Mouse (Mus musculus) gastrocnemius, adult 18-20 months (tissue): ENCODE measurements at regions not wholly inside any gene's neighbourhood (a gene's known extent, or its start where the extent isn't known, plus 50 kb on each side); places are given as distances from the start of the nearest gene placed in this dataset.

Source experiments
- DNase-seq: peaks from one replicate; pipeline ENCODE4 v3.0.0; 2021; ENCODE audit warnings: low spot score

DNA sequence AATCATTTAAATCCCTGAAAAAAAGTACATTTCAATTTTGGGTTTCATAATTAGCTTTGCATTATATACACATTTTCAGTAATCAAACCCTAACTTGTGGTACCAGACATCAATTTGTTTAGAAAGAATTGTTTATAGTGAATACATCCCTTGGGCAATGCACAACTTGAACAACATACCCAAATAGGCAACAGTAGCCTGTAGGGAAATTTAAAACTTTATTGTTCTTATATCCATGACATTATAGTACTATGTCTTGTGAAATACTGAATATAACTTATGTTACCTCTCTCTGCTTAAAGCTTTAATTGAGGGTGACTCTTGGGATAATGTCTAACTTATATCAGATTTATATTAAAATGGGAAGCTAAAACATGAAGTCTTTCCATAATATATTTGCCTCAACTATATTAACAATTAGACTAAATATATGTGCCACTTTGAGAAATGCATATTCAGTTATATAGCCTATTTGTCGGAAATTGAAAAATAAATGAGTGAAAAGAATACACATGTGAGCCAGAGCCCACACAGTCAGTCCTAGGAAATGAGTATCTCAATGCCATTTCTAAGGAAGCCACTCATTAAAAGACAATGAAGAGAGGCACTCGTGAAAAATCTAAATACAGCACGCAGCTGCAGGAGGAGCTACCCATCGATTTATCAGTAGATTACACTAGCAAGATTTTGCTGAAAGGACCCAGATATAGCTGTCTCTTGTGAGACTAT is 458.1 kb upstream of the Slitrk6 start:
- DNase-seq = no peak

DNA sequence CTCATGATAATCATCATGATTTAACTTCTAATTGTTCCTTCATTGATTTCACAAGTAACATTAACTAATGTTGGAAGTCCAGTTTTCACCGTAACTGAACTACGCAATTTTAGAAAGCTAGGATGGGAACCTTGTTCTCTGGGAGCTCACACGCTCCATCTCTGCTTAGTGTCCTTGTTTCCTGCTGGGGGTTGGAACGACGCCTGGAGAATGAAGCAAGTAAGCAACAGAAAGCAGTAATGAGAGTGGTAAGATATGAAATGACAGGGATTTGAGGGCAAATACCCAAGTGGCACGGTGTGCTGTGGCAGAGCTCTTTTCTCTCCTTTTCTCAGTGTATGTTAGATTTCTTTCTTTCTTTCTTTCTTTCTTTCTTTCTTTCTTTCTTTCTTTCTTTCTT is 448.0 kb upstream of the Slitrk5 start:
- no peak for DNase-seq

DNA sequence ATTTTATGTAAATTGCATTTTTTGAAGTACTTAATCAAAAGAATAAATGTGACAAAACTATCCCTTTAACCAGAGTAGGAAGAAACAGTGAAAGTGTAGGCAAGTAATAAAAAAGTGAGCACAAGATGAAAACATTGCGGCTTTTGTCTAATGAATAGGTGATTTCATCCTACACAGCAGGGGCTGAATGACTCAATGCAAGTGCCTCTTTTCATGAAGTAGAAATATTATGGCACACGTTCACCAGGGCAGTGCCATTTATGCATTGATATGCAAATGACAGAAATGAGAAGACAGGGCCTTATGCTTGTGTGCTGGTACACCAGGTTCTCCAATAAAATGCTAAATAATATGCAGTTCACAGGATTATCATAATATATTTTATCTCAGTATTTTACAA is 435.8 kb upstream of the Slitrk5 start:
- no peak for DNase-seq

DNA sequence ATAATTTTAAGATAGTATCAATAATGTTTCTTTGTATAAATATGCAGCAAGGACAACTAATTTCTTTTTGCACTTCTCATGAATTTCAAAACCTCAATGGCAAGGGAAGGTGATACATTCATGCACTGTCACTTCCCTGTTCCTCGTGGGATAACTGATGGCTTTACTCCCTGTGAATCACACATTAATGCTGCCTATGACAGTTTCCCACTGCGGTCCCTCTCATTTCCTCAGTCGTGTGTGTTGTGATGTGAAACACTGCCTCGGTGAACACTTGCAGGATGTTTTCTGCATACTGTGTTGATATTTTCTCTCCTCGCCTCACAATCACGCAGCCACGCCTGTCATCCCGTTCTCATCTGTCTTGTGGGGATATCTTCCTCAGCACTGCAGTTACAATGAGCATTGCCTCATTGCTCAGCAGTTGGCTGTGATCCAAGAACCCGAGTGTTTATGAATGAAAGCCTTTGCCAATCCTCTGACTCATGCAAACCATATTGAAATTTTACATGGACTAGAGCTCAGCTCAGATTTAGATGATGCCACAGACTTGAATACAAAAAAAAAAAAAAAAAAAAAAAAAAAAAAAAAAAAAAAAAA is 425.4 kb upstream of the Slitrk5 start:
- no peak for DNase-seq

DNA sequence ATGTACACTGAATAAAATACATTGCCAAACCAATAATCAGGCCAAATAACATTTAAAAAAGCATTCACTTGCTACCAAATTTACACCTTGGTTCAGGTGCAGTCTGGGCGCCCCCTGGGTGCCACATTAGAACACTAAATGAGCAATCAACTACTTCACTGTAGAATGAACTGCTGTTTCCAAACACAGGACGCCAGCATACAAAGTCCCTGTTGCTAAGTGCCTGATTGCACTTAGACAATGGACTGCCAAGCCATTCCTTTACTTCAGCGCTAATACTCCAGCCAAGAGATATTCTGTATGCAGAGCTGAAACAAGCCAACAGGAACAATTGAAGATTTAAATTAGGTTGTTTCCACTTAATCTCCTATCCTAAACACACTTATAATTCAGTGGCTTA is 421.7 kb upstream of the Slitrk5 start:
- DNase-seq = no peak

DNA sequence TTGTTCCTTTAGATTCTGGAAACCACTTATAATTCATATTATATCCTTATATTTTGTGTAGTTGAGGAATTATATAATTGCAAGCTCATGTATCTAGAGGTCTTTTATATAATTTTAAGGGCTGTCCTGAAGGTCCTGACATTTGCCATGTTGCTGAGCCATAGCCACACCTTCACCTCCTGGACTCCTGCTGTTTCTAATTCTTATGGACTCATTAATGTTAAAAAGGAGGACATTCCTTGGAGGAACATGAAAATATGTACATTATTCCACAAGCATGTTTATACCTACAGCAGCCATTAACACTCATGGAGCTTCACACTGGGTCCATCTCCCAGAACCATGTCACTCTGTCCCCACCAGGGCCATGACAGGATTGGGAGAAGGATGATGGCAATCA is 413.2 kb upstream of the Slitrk5 start:
- no peak for DNase-seq

DNA sequence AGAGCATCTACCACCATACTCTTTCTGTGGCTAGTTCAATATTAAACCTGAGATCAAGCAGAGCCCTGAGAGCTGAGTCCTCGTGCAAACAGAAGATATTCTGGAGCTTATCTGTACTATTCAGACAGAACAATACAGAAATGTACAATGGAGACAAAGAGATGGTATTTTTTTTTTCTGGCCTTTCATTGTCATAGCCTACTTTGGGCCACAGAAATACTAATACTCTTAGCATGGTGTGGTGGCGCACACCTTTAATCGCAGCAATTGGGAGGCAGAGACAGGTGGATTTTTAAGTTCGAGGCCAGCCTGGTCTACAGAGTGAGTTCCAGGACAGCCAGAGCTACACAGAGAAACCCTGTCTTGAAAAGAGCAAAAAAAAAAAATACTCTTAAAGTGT is 404.7 kb upstream of the Slitrk5 start:
- no peak for DNase-seq

DNA sequence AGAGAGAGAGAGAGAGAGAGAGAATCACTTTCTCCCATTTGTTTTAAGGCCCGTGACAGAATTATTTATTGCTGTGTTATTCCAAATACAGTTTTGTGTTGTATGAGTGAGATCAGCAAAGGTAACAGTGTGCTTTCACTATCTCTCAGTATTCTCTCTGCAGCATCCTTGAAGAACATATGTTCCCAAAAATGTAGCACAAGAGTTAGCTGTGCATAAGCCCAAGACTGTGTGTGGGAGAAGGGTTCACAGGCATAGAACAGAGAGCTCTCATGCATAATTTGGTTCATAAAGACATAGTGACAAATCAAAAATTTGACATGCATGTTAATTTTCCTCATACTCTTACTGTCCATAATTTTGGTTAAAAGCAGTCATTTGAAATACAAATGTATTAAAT is 393.5 kb upstream of the Slitrk5 start:
- no peak for DNase-seq

DNA sequence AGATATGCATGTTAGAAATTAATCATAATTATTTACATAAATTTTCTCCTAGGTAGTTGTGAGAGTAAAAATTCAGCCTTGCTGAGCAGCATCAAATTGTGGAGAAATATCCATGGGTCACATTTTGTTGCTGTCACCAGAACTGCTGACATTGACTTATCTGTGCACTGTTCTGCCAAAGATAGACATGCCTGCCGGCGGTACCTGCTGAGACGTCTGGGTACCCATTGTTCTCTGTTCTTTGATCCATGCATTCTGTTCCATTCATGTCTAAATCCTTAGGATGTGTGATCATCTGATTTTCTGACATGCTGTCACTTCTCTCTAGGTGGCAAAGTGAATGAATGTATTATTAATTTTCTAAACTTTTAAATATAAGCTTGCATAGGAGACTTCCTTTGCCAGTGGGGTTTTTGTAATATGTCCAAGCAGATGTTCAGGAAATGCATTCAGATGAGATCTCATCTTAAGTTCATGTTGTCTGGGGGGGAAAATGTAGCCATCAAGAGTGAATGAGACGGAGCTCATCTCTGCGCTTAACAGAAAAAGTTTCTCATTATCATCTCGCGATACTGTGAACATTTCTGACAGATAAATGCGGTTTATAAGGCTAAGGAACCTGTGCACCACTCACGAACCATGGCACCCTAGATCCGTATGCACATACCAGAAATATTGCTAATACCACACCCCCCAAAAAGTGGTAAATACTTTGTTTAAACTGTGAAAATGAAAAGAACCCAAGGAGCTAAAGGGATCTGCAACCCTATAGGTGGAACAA is 391.0 kb upstream of the Slitrk5 start:
- DNase-seq = no peak

DNA sequence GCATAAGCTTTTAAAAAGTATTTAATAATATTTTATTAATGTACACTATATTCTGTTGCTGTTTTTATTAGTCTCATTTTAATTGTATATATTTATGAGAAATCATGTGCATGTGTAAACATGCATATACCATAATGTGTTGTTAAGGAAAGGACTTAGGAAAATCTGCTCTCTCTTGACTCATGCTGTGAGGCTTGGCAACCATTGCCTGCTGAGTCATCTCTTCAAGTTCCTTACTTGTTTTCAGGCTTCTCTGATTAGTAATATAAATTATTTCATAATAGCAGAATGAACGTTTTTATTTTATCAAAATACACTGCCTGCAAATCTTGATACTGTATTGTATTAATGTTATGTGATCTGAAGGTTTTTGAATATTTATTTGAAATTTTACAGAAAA is 388.9 kb upstream of the Slitrk5 start:
- DNase-seq = no peak

DNA sequence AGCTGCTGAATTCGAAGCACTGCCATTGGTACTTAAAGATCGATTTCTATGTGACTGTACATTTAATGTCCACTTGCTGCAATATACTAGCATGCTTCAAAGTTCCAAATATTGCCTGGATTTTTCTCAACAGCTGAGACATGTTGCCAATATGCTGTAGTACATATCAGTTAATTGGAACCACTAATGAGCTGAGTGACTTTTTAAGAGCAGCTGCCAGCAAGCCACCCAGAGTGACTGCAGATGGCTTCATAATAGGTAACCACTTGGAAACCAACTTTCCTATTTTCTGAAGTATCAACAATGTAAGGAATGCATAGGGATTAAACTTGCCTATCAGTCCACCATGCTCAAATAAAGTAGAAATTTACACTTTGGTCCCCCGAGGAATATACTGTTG is 379.4 kb upstream of the Slitrk5 start:
- DNase-seq = no peak

DNA sequence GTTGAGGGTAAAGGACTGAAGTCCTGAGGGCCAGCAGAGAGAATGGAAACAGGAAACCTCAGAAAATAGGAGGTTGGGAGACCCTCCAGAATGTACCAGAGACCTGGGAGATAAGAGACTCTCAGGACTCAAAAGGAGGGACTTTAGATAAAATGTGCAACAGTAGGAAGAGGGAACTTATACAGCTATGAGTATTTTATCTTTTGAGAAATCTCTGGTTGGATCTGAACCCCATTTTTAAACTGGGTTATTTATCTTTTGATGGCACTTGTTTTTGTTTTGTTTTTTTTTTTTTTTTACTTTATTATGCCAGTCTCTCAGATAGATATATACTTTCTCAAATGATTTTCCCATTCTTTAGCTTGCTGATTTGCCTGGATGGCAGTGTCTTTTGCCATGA is 377.1 kb upstream of the Slitrk5 start:
- no peak for DNase-seq

DNA sequence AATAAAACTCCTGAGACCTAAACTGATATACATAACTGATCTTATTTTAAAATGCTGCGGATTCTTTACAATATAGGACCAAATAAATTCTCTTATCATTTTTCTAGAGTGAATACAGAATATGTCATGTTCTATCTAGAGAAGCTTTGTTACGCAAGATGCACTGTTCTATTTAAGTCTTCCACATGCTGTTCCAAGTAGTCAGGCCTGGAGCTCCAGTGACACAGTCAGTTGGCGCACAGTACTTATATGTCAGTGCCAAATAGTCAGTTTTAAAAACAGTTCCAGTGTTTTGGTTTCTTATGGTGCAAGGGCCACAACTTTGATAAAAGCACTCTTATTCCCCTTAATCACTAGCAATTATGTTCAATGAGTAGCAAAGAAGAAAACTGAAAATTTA is 344.3 kb upstream of the Slitrk5 start:
- DNase-seq = peak; percentile 15

DNA sequence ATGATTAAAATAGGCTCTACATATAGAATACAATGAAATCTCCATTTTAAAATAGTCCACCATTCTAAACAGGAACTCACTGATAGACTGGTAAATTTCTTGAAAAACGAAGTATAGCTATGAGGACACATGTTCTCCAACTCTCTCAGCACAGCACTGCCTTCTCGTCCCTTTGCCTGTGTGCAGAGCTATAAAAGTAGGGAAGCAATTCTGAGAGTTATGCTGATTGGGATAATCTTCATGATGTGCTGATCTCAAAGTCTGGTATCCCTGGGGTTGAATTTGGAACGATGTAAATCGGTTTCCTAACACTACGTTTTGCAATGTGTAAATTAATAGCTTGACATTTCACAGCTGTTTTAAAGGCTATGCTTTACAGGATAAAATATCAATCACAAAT is 321.4 kb upstream of the Slitrk5 start:
- DNase-seq = no peak

DNA sequence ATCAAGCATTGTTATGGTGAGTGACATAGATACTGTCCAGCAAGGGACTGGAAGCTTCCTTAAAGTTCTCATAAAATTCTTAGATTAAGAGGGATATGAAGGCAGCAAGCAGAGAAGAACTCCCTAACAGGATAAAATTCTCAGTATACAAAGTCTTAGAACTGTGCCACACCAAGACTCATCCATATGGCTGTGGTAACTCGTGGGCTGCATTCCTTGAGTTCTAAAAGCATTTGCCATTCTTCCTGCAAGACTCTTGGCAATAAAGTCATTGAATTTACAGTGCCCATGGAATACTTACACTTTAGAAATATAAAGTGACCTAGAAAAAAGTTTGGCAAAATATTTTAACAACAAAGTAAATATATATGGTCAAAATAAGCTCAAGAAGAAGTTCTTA is 278.1 kb upstream of the Slitrk5 start:
- DNase-seq = no peak

DNA sequence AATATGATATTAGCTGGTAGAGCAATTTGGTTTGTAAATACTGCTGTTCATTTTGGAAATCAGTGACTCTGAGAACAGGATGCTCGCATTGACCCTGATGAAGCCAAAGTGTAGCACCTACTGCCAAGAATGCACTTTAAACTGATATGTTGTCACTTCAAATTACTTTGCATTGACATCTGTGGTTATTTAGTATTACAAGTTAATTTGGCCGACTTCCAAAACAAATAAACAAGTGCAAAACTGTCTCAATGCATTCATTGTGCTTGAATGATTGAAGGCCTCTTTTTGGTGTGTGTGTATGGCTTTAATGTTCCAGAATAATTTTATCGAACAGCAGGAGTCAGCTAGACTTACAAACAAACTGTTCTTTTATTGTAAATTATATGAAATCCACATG is 274.1 kb upstream of the Slitrk5 start:
- DNase-seq = no peak

DNA sequence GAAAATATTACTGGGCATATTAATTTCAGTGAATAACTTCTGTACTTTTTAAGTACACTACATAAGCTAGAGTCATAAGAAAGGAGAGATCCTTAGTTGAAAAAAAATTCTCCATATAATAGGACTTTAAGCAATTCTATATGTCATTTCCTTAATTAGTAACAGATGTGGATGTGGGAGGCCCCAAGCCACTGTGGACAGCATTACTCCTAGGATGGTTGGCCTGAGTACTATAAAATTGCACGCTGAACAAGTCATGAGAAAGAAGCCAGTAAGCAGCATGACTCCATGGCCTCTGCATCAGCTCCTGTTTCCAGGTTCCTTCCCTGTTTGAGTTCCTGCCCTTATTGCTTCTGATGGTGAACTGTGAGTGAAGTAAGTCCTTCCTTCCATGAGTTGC is 272.4 kb upstream of the Slitrk5 start:
- no peak for DNase-seq

DNA sequence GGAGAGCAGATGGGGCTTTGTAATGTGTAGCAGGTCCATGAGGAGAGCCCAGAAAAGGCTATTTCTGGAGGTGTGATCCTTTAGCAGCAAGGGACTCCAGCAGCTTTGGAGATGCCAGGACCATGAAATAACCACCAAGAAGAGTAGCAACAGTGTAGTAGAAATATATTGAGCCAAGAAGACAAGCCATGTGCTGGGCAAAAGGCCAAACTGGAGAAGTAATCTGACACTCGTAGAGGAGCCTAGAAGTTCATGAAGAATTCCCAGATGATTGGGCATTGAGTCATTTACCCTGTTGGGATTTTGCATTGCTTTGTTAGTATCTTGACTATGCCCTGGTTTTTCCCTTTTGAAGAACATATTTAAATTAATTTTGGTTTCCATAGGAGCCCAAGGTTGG is 271.3 kb upstream of the Slitrk5 start:
- DNase-seq = no peak

DNA sequence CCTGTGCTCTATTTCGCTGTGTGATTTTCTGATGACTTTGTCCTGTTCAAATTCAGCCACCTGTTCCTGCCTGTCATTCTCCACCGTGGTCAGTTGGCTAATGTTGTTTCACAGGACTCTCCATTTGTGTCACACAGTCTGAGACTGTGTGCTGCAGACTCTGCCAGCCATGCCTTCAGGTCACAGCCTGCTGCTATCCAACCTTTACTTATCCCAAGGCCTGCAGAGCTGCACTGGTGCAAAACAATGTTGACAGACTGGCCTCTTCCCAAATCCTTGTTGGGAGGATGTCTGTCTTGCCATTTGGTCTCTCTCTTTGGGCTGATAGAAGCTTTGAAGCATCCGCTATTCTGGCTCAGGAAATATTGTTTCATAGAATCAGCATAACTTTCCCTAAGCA is 261.4 kb upstream of the Slitrk5 start:
- no peak for DNase-seq

DNA sequence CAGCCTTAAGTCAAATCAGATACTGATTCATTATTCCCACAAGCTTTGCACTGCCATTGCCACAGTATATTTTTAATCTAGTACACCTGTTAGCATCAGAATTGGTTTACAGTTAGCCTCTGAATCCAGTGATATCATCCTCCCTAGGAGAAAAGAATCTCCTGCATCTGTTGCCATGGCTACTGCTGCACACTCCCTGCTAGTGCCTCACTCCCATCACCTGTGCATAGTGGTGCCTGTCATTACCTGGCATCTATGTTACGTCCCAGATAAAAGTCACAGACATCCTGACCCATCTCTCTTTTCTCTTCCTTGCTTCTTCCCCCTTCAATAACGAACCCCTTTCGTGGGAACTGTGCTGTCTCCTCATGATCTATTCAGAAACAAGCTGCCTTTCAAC is 256.4 kb upstream of the Slitrk5 start:
- DNase-seq = no peak

DNA sequence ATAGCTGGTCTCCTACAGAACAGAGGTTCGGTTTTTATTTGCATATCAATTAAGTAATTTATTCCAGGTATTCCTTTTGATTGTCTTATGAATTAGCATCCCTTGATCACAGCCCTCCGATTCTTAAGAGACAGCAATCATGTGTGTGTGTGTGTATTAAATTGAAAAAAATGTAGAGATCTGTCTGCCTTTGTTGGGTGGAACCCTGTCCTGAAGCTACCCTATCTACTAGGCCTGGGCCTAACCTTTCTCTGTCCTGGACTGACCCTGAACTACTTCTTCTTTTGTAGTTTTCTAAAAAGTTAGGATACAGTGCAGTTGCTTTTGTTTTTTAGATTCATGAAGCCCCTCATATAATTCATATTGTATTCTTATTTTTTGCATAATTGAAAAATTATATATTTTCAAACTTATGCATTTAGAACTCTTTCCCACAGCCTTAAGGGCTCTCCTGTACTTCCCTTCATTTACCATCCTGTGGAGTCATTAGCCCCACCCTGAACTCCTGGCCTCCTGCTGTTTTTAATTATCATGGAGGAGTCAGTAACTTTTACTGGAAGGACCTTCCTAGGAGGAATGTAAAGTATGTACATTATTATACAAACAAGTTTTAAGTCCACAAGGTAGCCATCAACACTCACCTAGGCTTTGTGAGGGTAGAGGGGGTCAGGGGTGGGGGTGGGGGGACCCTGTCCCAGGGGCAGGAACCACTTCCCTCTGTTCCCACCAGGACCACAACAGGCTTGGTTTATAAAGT is 245.6 kb upstream of the Slitrk5 start:
- no peak for DNase-seq
